Mouse (Mus musculus): Measurements from ENCODE around the gene Daam1. TPM values are rescaled to one million over a fixed set of nuclear protein-coding genes. Genes with fewer than 3 reads are reported as not detected.

The Daam1 gene
- polyA plus RNA-seq, 2 experiments, result 10.7 to 11.8 TPM

DNA sequence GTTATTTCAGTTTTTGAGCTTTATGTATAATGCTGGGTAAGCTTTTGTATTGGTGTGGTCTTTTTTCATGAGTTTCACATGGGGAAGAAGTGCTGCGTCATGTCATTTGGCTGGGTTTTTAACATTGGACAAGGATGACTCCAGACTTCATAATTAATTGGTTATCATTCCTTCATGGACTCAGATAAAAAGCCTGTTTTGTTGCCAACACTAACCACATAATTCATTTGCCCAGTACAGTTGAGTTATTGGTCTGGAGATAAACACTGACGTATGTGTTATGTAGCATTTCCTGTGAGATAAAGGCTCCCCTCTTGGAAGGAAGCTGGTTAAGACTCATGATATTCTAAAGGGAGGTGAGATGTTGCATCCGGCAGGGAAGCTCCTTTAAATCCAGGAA is 191.9 kb downstream of the Daam1 start:
- Histone ChIP-seq H3K36me3 (ENCODE audit: control insufficient read depth, insufficient read depth, low read length) (no peaks in the 10 kb centered on the region), H3K27ac (replicated peaks; ENCODE audit: low read depth, low read length) (no peak overlapping the region), H3K27me3 (ENCODE audit: control insufficient read depth, insufficient read depth, low read length) (no peaks in the 10 kb centered on the region), H3K4me3 (replicated peaks; ENCODE audit: low read length) (no peak overlapping the region), H3K9me3 (ENCODE audit: control insufficient read depth, low read length) (no peaks in the 10 kb centered on the region; the same call in 1 of the 2 replicates), H3K4me1 (ENCODE audit: control insufficient read depth, insufficient read depth, low read length) (no peaks in the 10 kb centered on the region), H3K9ac (ENCODE audit: low read depth, low read length, severe bottlenecking) (no peak overlapping the region), H3K4me2 (replicated peaks; ENCODE audit: low read depth, low read length, severe bottlenecking) (no peak overlapping the region)
- ATAC-seq (ENCODE audit: low FRiP score, low read depth) (no peak), DNase-seq (ENCODE audit: low spot score) (no peak)
- 93% methylated on average over 3 of the region's 3 CpGs for WGBS
- TF ChIP-seq POLR2A (IDR thresholded peaks at IDR 0.05; ENCODE audit: borderline replicate concordance, extremely low read depth, insufficient read depth, insufficient read length), result no peak

GRCm38 (mm10) chr12:72023572-72023971 is 192.7 kb downstream of the Daam1 start:
- 91% methylated on average over 5 of the region's 5 CpGs for WGBS
- Histone ChIP-seq H3K36me3 (ENCODE audit: control insufficient read depth, insufficient read depth, low read length) (no peaks in the 10 kb centered on the region), H3K9me3 (ENCODE audit: control insufficient read depth, low read length) (no peaks in the 10 kb centered on the region; the same call in 1 of the 2 replicates), H3K4me2 (replicated peaks; ENCODE audit: low read depth, low read length, severe bottlenecking) (no peak overlapping the region), H3K4me1 (ENCODE audit: control insufficient read depth, insufficient read depth, low read length) (no peaks in the 10 kb centered on the region), H3K4me3 (replicated peaks; ENCODE audit: low read length) (no peak overlapping the region), H3K27ac (replicated peaks; ENCODE audit: low read depth, low read length) (no peak overlapping the region), H3K9ac (ENCODE audit: low read depth, low read length, severe bottlenecking) (no peak overlapping the region), H3K27me3 (ENCODE audit: control insufficient read depth, insufficient read depth, low read length) (no peaks in the 10 kb centered on the region)
- DNase-seq (ENCODE audit: low spot score), result no peak
- TF ChIP-seq POLR2A (IDR thresholded peaks at IDR 0.05; ENCODE audit: borderline replicate concordance, extremely low read depth, insufficient read depth, insufficient read length), result no peak
- ATAC-seq (ENCODE audit: low FRiP score, low read depth), result no peak

- H3K9ac ChIP-seq (ENCODE audit: low read depth, low read length, severe bottlenecking), result no peak overlapping the region
- H3K4me3 ChIP-seq (replicated peaks; ENCODE audit: low read length), result no peak overlapping the region
- TF ChIP-seq POLR2A (IDR thresholded peaks at IDR 0.05; ENCODE audit: borderline replicate concordance, extremely low read depth, insufficient read depth, insufficient read length), result no peak
- ATAC-seq (ENCODE audit: low FRiP score, low read depth) (no peak), DNase-seq (ENCODE audit: low spot score) (no peak)
- H3K27me3 ChIP-seq (ENCODE audit: control insufficient read depth, insufficient read depth, low read length), result no peaks in the 10 kb centered on the region
- WGBS, result 58% methylated on average over 6 of the region's 6 CpGs
- no peaks in the 10 kb centered on the region for H3K36me3 ChIP-seq (ENCODE audit: control insufficient read depth, insufficient read depth, low read length)
- no peaks in the 10 kb centered on the region; the same call in 1 of the 2 replicates for H3K9me3 ChIP-seq (ENCODE audit: control insufficient read depth, low read length)
- no peak overlapping the region for H3K27ac ChIP-seq (replicated peaks; ENCODE audit: low read depth, low read length)
- no peak overlapping the region for H3K4me2 ChIP-seq (replicated peaks; ENCODE audit: low read depth, low read length, severe bottlenecking)
- no peaks in the 10 kb centered on the region for H3K4me1 ChIP-seq (ENCODE audit: control insufficient read depth, insufficient read depth, low read length)
Measured at GRCm38 (mm10) chr12:72025275-72025795, 194.5 kb downstream of the Daam1 start.

GRCm38 (mm10) chr12:72031171-72031570 is 200.3 kb downstream of the Daam1 start:
- TF ChIP-seq POLR2A (IDR thresholded peaks at IDR 0.05; ENCODE audit: borderline replicate concordance, extremely low read depth, insufficient read depth, insufficient read length), result no peak
- no peak overlapping the region for H3K9ac ChIP-seq (ENCODE audit: low read depth, low read length, severe bottlenecking)
- H3K4me1 ChIP-seq (ENCODE audit: control insufficient read depth, insufficient read depth, low read length), result no peaks in the 10 kb centered on the region
- no peak overlapping the region for H3K4me3 ChIP-seq (replicated peaks; ENCODE audit: low read length)
- no peak for DNase-seq (ENCODE audit: low spot score)
- ATAC-seq (ENCODE audit: low FRiP score, low read depth), result no peak
- H3K4me2 ChIP-seq (replicated peaks; ENCODE audit: low read depth, low read length, severe bottlenecking), result no peak overlapping the region
- H3K27ac ChIP-seq (replicated peaks; ENCODE audit: low read depth, low read length), result no peak overlapping the region
- no peaks in the 10 kb centered on the region; the same call in 1 of the 2 replicates for H3K9me3 ChIP-seq (ENCODE audit: control insufficient read depth, low read length)
- H3K36me3 ChIP-seq (ENCODE audit: control insufficient read depth, insufficient read depth, low read length), result no peaks in the 10 kb centered on the region
- H3K27me3 ChIP-seq (ENCODE audit: control insufficient read depth, insufficient read depth, low read length), result no peaks in the 10 kb centered on the region
- 64% methylated on average over 5 of the region's 5 CpGs for WGBS

DNA sequence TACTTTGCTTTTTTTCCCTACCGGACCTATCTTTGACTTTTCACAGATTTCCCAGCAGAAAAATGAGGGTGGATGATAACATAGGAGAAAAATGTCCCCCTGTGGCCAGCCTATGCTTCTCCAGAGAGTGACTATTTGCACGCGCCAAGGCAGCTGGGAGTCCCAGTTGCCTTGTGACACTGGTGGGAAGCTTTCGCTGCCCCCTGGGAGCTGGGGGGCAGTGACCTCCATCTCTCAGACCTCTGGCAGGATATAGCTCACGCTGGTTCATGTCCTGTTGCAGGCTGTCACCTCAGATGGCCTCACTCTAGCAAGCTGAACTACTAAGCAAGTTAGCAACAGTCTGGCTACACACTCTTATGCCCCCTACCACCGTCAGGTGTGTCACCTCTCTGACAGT is 200.9 kb downstream of the Daam1 start:
- no peaks in the 10 kb centered on the region for H3K36me3 ChIP-seq (ENCODE audit: control insufficient read depth, insufficient read depth, low read length)
- ATAC-seq (ENCODE audit: low FRiP score, low read depth), result no peak
- DNase-seq (ENCODE audit: low spot score), result no peak
- TF ChIP-seq POLR2A (IDR thresholded peaks at IDR 0.05; ENCODE audit: borderline replicate concordance, extremely low read depth, insufficient read depth, insufficient read length), result no peak
- H3K4me2 ChIP-seq (replicated peaks; ENCODE audit: low read depth, low read length, severe bottlenecking), result no peak overlapping the region
- H3K4me1 ChIP-seq (ENCODE audit: control insufficient read depth, insufficient read depth, low read length), result no peaks in the 10 kb centered on the region
- H3K9ac ChIP-seq (ENCODE audit: low read depth, low read length, severe bottlenecking), result no peak overlapping the region
- no peaks in the 10 kb centered on the region; the same call in 1 of the 2 replicates for H3K9me3 ChIP-seq (ENCODE audit: control insufficient read depth, low read length)
- WGBS, result 90% methylated on average over 6 of the region's 6 CpGs
- no peak overlapping the region for H3K4me3 ChIP-seq (replicated peaks; ENCODE audit: low read length)
- no peaks in the 10 kb centered on the region for H3K27me3 ChIP-seq (ENCODE audit: control insufficient read depth, insufficient read depth, low read length)
- no peak overlapping the region for H3K27ac ChIP-seq (replicated peaks; ENCODE audit: low read depth, low read length)

Data from limb, embryonic 14.5 days (tissue).